Mouse (Mus musculus) ES-E14 (cell line): ENCODE measurements around the gene Padi6. TPM values are rescaled to one million over a fixed set of nuclear protein-coding genes. Genes with fewer than 3 reads are reported as not detected.

Experiments
- DNase-seq: peaks from one replicate; pipeline ENCODE4 v3.0.0-alpha.2; 2013; ENCODE audit warnings: low read depth, low spot score
- H3K27ac ChIP-seq: 2 replicates; pipeline ENCODE4 v1.5.1; 2012; ENCODE audit warnings: low read depth, mild to moderate bottlenecking, low read length, moderate library complexity, mixed read lengths; ENCODE audit not compliant: poor library complexity, insufficient read depth, severe bottlenecking
- H3K36me3 ChIP-seq: 2 replicates; pipeline ENCODE4 v1.6.1; 2012; ENCODE audit warnings: mild to moderate bottlenecking, low read length, moderate library complexity, mixed read lengths; ENCODE audit not compliant: control insufficient read depth, poor library complexity, insufficient read depth, severe bottlenecking
- H3K4me1 ChIP-seq, 2 experiments: fragments of 150-350 bp in 1 of 2; sonication (generic) in 1 of 2; 2 replicates each; pipeline ENCODE4 v1.6.1; 2012; ENCODE audit warnings: low read length in 2 of 2, mild to moderate bottlenecking in 1 of 2, mixed read lengths in 1 of 2; ENCODE audit not compliant: control insufficient read depth in 2 of 2, insufficient read depth in 2 of 2, poor library complexity in 1 of 2
- H3K4me3 ChIP-seq, 2 experiments: fragments of 150-350 bp in 1 of 2; sonication (generic) in 1 of 2; 2 replicates each; pipeline ENCODE4 v1.5.1; 2012; ENCODE audit warnings: low read length in 2 of 2, low read depth in 1 of 2, mild to moderate bottlenecking in 1 of 2, mixed read lengths in 1 of 2; ENCODE audit not compliant: insufficient read depth in 1 of 2, poor library complexity in 1 of 2, severe bottlenecking in 1 of 2
- H3K9ac ChIP-seq: 2 replicates; pipeline ENCODE4 v1.6.1; 2012; ENCODE audit warnings: low read depth, mild to moderate bottlenecking, low read length, mixed read lengths; ENCODE audit not compliant: poor library complexity, insufficient read depth, severe bottlenecking
- H3K9me3 ChIP-seq: fragments of 150-350 bp; sonication (generic); 2 replicates; pipeline ENCODE4 v1.6.1; 2012; ENCODE audit warnings: low read depth, mild to moderate bottlenecking, low read length; ENCODE audit not compliant: control insufficient read depth, insufficient read depth
- CHD2 ChIP-seq: IDR thresholded peaks from 2 replicates; pipeline ENCODE4 v1.6.1; 2014; ENCODE audit warnings: mild to moderate bottlenecking, low read depth, low read length, inconsistent platforms
- HCFC1 ChIP-seq: IDR thresholded peaks from 2 replicates; pipeline ENCODE4 v1.6.1; 2012; ENCODE audit warnings: low read length, inconsistent platforms, borderline replicate concordance; ENCODE audit not compliant: insufficient read depth
- MAFK ChIP-seq: IDR thresholded peaks from 2 replicates; pipeline ENCODE4 v1.6.1; 2014; ENCODE audit warnings: mild to moderate bottlenecking, low read depth, low read length, inconsistent platforms; ENCODE audit not compliant: insufficient read depth
- ZC3H11A ChIP-seq: IDR thresholded peaks from 2 replicates; pipeline ENCODE4 v1.6.1; 2012; ENCODE audit warnings: low read depth, mild to moderate bottlenecking, inconsistent platforms, low read length, borderline replicate concordance
- ZNF384 ChIP-seq: IDR thresholded peaks from 2 replicates; pipeline ENCODE4 v1.6.1; 2012; ENCODE audit warnings: low read depth, low read length, inconsistent platforms
- in situ Hi-C, 2 experiments: fragments of 600-800 bp; cut with MboI; formaldehyde crosslinking; loops; one replicate each; pipeline ENCODE4 v1.15.1; 2025; ENCODE audit warnings: low sequenced_read_pairs in 2 of 2, inconsistent platforms in 1 of 2; ENCODE audit not compliant: unreplicated experiment in 2 of 2
- total RNA-seq: library from RNA; depleted of rRNA; stranded (reverse); fragments of 300-350 nt; gene quantifications from 2 replicates; pipeline ENCODE4 v1.2.3, GENCODE M21; 2012

Gene Padi6
- total RNA-seq, 1 experiment: 0.09 TPM

GRCm38 (mm10) chr4:140699441-140700127 is 42.9 kb downstream of the Padi6 start:
- no peak for TF ChIP-seq CHD2
- peak; percentile 50; the same call in 1 of the 2 replicates for TF ChIP-seq HCFC1
- DNase-seq: no peak

GRCm38 (mm10) chr4:140695675-140696585 is 46.5 kb downstream of the Padi6 start:
- no peak for DNase-seq
- in situ Hi-C loops: no loop called here
- no peaks in the 10 kb centered on the region for H3K9me3 ChIP-seq
- H3K4me3 ChIP-seq: peak overlapping the region in 1 of 2 experiments; percentile 17; a peak in 2 of 4 replicates
- H3K9ac ChIP-seq: no peak overlapping the region
- no peaks in the 10 kb centered on the region for H3K36me3 ChIP-seq
- no peak for TF ChIP-seq CHD2
- no peak for TF ChIP-seq ZNF384
- peaks cover 0 to 13% of the 10 kb centered on the region in 2 experiments; a peak in 2 of 4 replicates for H3K4me1 ChIP-seq
- peak overlapping the region; percentile 63; the same call in 1 of the 2 replicates for H3K27ac ChIP-seq

More at GRCm38 (mm10) chr4:140699441-140700127, 42.9 kb downstream of the Padi6 start:
- Histone ChIP-seq H3K9ac (peak overlapping the region; percentile 98), H3K4me3 (peak overlapping the region; percentile 58 to 99), H3K9me3 (no peaks in the 10 kb centered on the region), H3K4me1 (peaks cover 0 to 15% of the 10 kb centered on the region in 2 experiments; a peak in 2 of 4 replicates), H3K27ac (peak overlapping the region; percentile 97), H3K36me3 (peaks cover 16% of the 10 kb centered on the region)
- in situ Hi-C loops: no loop called here

GRCm38 (mm10) chr4:140695146-140695545 is 47.3 kb downstream of the Padi6 start:
- DNase-seq: no peak
- H3K36me3 ChIP-seq: no peaks in the 10 kb centered on the region
- peak overlapping the region; percentile 67 for H3K27ac ChIP-seq
- no peak overlapping the region for H3K4me3 ChIP-seq
- H3K9ac ChIP-seq: peak overlapping the region; percentile 0; the same call in 1 of the 2 replicates
- TF ChIP-seq ZC3H11A (no peak), MAFK (no peak), ZNF384 (no peak), HCFC1 (no peak), CHD2 (no peak)
- peaks cover 2 to 18% of the 10 kb centered on the region in 2 experiments; a peak in 2 of 4 replicates for H3K4me1 ChIP-seq
- in situ Hi-C loops: no loop called here
- no peaks in the 10 kb centered on the region for H3K9me3 ChIP-seq

- no peaks in the 10 kb centered on the region for H3K36me3 ChIP-seq
- peak overlapping the region; percentile 67 for H3K27ac ChIP-seq
- in situ Hi-C loops: no loop called here
- peaks cover 5 to 18% of the 10 kb centered on the region in 2 experiments; a peak in 3 of 4 replicates for H3K4me1 ChIP-seq
- H3K9ac ChIP-seq: peak overlapping the region; percentile 0; the same call in 1 of the 2 replicates
- DNase-seq: no peak
- H3K9me3 ChIP-seq: no peaks in the 10 kb centered on the region
- H3K4me3 ChIP-seq: no peak overlapping the region
- TF ChIP-seq ZC3H11A (no peak), ZNF384 (no peak), MAFK (no peak), HCFC1 (no peak), CHD2 (no peak)
These were observed 47.8 kb downstream of the Padi6 start for GRCm38 (mm10) chr4:140694551-140695060.
